Mouse (Mus musculus): Measurements from ENCODE around the gene Gemin8.
A peak's percentile ranks its signal among the peaks of the same experiment; 100 is the strongest.

The Gemin8 gene

DNA sequence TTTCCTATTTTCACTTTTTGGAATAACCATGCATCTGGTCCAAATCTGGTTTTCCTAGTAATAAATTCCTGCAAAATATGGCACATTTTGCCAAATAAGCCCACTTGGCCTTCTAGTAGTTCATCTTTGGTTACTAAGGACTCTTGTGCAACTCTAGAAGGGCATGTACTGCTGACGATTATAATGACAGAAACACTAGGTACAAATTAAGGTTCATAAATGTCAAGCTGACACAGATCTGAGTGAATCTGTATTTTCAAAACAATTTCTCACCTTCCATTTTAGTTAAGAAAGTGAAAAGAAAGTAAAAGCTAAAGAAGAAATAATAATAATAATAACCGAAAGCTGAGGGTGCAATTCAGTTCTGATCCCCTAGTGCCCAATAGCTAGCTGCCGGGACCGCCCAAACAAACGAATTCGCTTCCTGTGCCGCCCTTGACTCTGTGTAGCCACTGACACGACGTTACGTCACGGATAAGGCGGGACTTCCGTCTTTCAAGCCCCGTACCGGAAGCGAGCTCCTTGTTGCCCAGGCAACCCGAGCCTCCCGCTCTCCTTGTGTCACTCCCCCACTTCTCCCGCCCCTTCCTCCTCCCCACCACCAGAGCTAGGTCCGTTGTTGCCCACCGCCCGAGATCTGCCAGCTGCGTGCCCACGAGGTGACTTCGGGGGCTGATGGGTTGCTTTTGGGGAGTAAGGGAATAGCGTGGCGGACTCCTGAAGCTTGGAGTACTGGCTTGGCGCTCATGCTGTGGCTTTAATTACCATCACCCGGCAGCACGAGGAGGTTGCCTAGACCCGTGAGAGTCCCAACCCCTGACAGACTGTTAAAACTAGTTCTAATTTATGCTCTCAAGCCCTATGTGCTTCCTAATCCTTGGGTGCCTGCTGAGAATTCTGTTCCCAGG lies at the start of gene Gemin8:
Gene Gemin8, plus strand, starts transcription at position 563 of the 908 bp plus-strand sequence.
- DNase-seq: peak; percentile 96

DNA sequence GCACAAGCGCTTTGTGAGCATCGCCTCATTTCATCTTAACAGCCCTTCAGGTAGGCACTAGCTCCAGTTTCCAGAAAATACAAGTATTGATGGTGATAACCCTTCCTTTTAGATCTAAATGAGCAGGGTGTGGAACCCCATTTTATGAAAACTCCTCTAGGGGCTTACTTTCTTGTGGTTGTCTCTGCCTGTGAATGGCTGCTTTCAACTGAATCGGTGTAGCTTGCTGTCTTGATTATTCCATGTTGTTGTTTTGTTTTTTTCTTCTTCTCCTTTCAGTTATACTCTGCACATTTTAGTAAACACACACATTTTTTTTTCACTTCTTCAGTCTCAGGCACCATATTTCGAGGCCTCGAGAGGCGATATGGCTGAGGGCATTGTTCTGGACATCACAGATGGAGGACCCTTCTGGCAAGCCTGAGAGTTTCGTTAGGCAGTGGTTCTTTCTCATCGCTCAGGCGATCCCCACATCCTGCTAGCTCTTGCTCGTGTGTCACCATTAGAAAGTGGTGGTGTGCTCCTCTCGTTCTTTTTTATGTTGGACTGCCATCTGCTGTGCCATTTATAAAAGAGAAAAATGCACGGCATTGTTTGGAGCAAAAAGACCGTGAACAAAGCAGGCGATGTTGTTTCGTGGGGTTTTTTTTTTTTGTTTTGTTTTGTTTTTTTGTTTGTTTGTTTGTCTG lies 23.0 kb upstream of the Gemin8 start:
- no peak for DNase-seq

DNA sequence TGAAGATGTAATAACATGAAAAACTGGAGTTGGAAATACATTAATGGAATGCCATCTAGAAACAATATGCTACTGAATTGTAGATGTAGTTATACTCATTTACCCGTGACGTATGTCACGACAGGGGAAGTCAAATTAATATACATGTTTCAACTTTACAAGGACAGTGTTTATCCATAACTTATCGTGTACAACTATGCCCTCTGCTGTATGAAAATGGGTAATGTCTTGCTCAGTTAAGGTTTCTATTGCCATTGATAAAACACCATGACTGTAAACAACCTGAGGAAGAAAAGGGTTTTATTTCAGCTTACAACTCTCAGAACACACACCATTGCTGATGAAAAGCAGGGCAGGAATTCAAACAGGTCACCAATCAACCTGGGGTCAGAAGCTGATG lies 7.5 kb upstream of the Gemin8 start:
- DNase-seq: peak; percentile 10

DNA sequence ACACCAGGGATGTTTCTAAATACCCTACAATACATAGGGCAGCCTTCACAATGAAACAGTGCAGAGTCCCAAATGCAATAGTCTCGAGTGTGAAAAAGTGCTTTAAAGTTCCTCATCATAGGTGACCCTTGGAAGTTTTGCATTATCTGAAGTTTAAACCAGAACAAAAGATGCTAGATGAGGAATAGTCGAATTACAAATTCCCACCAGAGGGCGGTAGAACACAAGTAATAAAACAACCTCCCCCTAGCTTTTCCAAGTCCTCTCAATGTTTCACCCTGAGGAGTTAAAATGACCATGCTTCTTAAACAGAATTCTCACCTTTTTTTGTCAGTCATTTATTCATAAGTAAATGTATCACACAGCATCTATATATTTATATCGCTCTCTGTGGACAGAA lies 2.9 kb upstream of the Gemin8 start:
- peak; percentile 42 for DNase-seq

DNA sequence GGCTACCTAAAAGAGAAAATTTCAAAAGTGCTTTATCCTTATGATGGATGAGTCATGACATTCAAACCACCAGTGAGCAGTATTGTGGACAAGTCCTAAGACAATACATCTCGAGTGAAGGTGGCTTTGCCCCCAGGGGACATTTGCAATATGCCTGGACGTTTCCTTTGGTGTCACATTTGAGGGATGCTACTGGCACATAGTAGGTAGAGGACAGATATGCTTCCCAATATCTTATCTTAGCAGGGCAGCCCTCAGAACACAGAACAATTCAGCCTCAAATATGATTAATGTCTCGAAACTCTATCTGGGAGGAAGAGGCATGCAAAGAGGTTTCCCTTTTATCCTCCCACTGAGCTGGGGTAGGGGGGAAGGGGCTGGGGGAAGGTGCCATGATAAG lies 2.3 kb upstream of the Gemin8 start:
- no peak for DNase-seq

DNA sequence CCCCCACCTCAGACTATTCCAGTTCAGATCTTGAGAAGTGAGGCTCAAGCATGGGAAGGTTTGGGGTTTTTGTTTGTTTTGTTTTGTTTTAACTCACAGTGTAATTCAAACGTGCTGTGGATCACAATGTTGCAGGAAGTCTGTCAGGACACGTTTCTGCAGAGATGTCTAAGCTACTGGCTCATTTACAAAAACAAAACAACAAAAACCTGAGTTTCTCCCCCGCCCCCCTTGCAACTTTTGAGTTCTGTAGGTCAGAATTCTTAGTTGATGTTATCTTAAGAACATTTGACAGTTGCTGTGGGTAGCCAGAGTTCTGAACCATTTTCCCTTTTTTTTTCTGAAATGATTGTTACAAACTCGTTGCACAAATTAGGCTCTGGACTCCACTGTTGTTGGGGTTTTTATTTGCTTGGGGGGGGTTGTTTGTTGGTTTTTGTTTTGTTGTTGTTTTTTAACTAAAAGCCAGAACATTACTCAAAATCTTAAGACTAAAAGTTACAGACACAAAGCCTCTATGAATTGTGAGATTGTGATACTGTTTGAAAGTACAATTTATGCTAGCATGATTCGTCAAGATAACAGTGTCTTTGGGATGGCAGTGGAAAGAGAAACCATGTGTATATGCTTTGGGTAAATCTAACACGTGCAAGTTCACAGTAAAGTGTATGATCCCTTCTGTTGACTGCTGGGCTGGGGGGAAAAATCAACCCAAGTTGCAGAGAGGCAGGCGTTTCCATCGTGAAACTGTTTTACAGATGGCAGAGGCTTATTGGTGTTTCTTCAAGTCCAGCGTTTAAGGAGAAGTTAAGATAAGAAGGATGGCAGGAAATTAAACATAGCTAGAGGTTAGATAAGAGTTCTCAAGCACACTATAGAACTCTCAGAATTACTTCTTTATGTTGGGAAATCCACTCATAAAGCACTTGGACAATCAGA lies 815 bp downstream of the Gemin8 start:
- DNase-seq: no peak

DNA sequence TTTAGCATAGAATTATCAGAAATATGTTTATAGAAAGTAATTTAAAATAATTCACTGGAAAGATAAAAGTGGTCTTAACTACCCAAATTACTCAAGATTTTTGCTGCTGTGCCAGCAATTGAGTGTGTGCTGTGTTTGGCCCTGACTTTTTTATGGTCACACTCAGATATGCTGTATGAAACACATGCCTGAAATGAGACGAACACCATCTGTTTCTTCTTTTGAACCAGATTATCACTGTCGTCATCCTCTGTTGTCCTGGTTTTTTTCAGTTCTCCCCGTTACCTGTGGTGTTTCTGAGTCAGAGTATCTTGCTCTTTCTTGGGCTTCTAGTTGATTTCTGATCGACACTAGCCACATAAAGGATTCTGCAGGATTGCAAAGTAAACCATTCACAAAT lies 1.8 kb downstream of the Gemin8 start:
- DNase-seq: no peak

DNA sequence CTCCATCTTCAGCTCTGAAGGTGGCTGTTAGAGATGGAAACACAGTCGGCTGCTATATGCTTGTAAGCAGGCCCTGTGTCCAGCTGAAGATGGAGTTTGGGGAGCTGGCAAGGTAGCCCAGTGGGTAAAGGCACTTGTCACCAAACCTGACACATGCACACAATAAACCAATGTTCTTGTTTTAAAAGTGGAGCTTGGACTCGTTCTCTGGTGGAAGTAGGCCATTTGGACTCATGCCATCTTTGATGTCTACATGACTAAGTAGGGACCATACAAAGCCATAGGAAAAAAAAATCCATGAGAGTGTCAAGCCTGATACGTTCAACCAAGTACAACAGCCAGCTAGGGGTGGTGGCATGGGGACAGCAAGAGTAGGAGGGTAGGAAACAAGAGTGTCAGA lies 2.4 kb downstream of the Gemin8 start:
- no peak for DNase-seq

DNA sequence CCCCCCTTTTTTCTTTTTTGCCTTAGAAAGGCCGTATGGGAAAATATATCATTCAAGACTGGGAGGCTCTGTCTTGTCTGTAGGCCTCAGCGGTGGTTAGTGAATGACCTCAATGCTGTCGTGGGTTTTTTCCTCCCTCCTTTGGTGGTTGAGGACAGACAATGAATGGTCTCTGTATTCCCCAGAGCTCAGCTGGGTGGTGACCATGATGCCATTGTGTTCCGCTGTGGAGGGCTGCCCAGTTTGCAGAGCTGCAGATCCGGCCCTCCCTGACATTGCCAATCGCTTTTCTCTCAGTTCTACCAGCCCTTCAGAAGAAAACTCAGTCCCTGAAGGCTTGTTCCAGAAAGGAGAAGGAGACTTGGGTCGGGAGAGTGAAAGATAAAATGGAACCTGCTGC lies 3.5 kb downstream of the Gemin8 start:
- DNase-seq: no peak

DNA sequence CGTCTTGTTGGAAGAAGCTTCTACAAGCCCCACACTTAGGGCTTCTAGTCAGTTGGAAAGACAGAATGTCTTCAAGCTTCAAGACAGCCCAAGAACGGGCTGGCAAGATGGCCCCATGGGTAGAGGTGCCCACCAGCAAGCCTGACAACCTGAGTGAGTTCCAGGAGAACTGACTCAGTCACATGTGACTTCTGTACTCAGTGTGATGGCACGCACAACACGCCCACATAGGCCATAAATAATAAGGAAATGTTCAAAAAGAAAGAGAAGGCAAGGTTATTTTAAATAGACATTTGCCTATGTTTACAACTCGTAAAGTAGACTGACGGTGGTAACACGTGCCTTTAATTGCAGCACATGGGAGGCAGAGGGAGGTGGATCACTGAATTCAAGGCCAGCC lies 7.7 kb downstream of the Gemin8 start:
- no peak for DNase-seq

DNA sequence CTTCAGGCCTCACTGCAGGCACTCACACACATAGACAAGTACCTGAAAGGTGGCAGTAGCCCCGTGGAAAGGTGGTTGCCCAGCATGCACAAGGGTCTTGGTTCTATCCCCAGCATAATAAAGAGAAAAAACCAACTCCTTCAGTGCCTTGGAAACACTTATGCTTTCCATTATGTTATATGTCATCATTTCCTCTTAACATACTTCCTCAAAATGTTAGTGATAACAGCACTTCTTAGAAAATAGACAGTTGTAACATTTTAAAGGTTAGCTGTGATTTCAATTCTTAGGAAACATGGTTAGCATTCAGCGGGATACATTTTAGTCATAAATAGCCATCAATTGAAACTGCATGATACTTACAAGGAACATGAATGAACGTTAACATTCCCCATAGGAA lies 12.8 kb downstream of the Gemin8 start:
- DNase-seq: no peak

DNA sequence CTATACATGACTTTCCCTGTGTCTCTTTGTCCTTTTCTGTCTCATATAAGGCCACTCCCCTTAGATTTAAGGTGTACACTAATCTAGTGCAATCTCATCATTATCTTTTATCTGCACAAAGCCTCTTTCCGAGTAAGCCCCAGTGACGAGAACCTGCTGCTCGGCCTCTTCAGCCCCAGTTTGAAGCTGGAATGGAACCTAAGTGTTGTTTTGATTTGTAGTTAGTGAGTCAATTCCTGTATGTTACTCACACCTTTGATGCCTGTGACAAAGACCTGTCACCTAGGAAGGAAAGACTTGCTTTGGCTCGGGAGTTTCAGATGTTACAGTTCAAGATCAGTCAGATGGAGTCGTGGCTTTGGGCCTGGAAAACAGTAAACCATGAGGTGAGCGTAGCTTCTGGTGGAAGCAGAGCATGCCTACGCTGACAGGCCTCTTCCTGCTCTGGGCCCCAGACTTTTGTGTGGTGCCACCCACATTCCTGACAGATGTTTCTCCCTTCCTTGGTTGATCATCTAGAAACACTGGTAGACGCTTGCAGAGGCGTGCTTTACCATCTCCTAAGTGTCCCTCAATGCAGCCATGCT lies 15.2 kb downstream of the Gemin8 start:
- DNase-seq: no peak

DNA sequence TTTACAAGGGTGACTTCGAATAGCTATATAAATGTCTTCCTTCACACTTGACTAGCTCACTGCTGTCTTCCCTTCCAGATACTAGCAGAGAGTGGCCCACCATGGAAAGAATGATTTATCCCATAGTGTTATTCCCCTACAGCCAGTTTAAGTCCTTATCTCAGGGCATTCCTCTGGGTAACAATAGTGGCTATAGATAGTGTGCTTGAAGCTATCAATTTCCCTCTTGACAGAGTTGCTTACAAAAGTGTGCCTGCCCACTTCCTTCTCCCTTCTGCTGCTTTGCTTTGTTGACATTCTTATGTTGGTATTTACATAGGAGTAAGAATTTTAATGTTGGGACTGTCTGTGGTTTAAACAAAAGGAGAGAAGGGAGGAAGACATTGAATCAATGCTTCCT lies 17.5 kb downstream of the Gemin8 start:
- no peak for DNase-seq

DNA sequence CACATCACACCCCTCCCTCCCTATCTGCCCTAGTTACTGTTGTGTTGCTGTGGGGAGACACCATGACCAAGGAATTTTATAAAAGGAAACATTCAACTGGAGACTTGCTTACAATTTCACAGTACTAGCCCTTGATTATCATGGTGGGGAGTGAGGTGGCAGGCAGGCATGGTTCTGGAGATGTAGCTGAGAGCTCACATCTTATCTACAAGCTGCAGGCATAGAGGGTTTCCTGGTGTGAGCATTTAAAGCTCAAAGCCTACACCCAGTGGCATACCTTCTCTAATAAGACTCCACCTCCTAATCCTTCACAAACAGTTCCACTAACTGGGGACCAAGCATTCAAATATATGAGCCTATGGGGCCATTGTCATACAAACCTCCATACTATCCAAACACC lies 26.1 kb downstream of the Gemin8 start:
- no peak for DNase-seq

DNA sequence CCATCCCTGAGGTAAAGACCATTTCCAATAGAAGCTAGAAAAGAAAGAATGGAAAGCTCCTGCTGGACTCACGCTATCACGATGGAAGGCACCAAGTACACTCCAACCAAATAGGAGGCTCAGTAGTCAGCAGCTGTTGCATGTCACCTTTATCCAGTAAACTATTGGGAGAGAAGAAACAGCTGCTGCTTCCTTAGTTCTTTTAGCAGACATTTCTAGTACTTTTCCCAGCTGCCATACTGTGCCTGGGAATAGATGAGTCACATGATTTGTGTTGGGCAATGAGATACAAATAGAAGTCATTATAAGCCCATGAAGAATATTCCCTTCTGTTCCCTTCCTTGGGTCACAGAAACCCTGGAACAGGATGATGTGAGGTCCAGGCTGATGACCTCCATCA lies 28.0 kb downstream of the Gemin8 start:
- peak; percentile 11 for DNase-seq

DNA sequence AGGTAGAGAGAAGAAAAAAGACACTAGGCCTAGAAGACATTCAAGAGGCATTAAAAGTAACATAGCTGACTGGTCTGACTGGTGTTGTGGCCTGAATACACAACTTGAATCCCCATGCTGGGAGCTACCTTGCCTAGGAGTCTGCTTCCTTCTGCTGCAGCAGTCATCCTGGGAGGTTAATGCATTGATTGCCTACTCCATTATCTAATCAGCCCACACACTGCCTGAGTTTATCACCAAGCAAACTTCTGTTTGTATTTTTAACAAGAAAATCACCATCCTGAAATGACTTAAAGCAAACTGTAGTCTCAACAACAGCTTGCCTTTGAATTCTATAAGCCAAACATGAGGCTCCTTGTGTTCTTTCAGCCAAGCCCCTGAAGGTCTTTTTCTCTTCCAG lies 29.6 kb downstream of the Gemin8 start:
- DNase-seq: no peak

DNA sequence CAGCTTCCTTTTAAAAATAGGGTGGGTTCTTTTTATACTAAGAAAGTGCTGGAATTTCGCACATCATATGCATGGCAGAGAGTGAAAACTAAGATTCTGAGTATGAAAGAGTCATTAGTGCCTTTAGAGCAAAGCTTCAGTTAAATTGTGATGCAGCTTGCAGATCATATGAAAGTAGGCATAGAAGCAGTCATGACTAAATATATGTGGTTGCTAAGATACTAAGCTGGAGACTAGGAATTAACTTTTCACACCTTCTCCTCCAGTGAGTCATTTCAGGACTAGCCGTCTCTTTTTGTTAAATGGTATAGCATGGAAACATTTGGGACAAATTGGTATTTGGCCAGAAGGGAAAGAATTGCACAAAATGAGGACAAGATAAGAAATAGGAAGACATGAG lies 44.3 kb downstream of the Gemin8 start:
- DNase-seq: no peak

DNA sequence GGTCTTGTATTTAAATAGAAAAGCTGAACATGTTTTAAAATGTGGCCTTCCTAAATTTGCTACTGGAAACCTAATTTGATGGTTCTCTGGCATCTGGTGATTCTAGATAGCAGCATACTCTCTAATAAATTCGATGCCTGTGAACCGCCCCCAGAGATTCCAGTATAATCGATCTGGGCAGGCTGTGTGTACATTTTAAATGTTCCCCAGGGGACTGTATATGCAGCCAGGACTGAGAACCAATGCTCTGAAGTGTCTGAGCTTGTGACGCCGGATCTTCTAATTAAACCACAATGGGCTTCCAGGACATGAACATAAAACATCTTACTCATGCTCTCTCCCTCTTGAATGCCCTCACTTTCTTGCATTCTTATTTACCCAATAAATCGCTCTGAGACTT lies 46.0 kb downstream of the Gemin8 start:
- no peak for DNase-seq

DNA sequence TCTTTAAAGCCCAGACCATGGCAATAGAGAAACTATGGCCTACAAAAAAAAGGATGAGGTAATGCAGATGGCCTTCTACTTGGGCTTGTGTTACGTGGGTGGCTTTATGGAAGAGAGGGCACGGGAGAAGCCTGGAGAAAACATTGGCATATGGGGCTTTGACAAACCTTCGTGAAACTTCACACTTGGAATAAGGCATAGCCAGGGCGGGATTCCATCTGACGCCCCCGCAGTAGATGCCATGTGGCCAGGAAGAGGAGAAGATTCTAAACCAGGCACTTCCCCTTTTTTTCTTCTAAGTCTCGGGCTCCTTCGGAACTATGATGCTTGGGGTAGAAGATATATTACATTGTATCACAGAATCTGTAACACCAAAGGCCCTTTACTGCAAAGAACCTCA lies 46.5 kb downstream of the Gemin8 start:
- DNase-seq: no peak

DNA sequence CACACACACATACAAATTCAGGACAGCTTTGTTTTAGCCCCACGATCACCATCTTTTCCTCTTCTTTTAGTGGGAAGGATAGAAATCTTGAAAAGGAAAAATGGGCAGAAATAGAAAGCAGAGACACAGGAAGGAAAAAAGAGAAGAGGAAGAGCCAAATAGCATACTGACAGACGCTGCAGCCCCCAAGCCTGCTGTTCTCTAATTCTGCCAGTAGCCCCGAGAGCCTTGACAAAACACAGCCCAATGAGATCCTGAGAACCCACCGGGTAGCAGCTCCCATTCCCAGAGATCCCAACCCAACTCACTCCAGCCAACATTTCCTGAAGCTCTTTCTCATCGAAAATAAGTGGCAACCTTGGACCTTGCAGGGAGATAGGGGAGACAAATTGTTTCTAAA lies 49.1 kb downstream of the Gemin8 start:
- DNase-seq: no peak

DNA sequence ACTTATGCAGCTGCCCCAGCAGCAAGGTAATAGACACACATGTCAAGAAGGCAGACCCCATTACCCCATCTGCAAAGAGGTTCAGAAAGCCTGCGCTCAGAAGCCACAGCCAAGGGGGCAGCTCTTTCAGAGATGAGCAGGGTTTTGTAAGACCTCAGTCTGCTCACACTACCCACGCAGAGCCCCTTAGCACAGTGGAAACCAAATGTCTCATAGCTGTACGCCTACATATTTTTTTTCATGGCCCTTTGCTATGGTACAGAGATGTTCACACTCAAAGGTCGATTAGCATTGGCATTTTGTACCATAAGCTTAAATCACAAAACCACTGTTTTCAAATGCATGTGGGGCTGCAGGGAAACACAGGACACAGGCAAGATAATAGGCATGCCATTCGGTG lies 56.6 kb downstream of the Gemin8 start:
- DNase-seq: no peak

DNA sequence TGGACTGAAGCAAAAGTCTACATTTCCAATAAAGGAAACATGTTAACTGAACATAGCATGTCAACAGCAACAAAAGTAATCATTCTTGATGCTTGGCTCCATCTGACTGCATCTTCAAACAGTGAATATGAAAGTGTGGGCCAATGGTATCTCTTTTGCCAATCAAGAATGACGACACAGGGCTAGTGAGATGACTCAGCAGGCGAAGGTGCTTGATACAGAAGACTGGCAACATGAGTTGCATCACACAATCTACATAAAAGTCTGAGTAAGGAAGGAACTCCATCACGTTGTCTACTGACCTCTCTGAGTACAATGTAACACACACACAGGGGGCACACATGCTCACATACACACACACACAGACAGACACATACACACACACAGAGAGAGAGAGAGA lies 59.5 kb downstream of the Gemin8 start:
- no peak for DNase-seq

Measured in kidney, adult 9 months (tissue).